Mouse (Mus musculus): ENCODE measurements around the gene Itpr2. TPM values are rescaled to one million over a fixed set of nuclear protein-coding genes. Genes with fewer than 3 reads are reported as not detected.

Itpr2 gene
- total RNA-seq, 2 experiments from 2014 or later = 15.6 to 22.1 TPM

GRCm38 (mm10) chr6:146500206-146500605 lies 1.8 kb downstream of the Itpr2 start:
- peak overlapping the region; percentile 91 for H3K27ac ChIP-seq
- H3K4me3 ChIP-seq = peak overlapping the region; percentile 63
- TF ChIP-seq CTCF (conservative IDR thresholded peaks at IDR 0.05) = no peak
- DNase-seq (ENCODE audit: low spot score in 2 of 2) = no peak

- Histone ChIP-seq H3K27ac (peak overlapping the region; percentile 91; the same call in 1 of the 2 replicates), H3K4me3 (no peak overlapping the region; the same call in 1 of the 2 replicates)
- TF ChIP-seq CTCF (conservative IDR thresholded peaks at IDR 0.05) = no peak
- no peak for DNase-seq (ENCODE audit: low spot score in 2 of 2)
Observed at GRCm38 (mm10) chr6:146499566-146499965, 2.5 kb downstream of the Itpr2 start.

- no peak overlapping the region for H3K27ac ChIP-seq
- no peak overlapping the region for H3K4me3 ChIP-seq
- no peak for TF ChIP-seq CTCF (conservative IDR thresholded peaks at IDR 0.05)
- no peak for DNase-seq (ENCODE audit: low spot score in 2 of 2)
Observed at GRCm38 (mm10) chr6:146498416-146498815, 3.6 kb downstream of the Itpr2 start.

GRCm38 (mm10) chr6:146497866-146498265 lies 4.2 kb downstream of the Itpr2 start:
- no peak overlapping the region for H3K27ac ChIP-seq
- TF ChIP-seq CTCF (conservative IDR thresholded peaks at IDR 0.05) = no peak
- H3K4me3 ChIP-seq = no peak overlapping the region
- DNase-seq (ENCODE audit: low spot score in 2 of 2) = no peak

GRCm38 (mm10) chr6:146497435-146497834 lies 4.6 kb downstream of the Itpr2 start:
- Histone ChIP-seq H3K27ac (no peak overlapping the region), H3K4me3 (no peak overlapping the region)
- TF ChIP-seq CTCF (conservative IDR thresholded peaks at IDR 0.05) = no peak
- DNase-seq (ENCODE audit: low spot score in 2 of 2) = no peak

GRCm38 (mm10) chr6:146491680-146492079 lies 10.3 kb downstream of the Itpr2 start:
- no peak for TF ChIP-seq CTCF (conservative IDR thresholded peaks at IDR 0.05)
- Histone ChIP-seq H3K4me3 (no peak overlapping the region), H3K27ac (no peak overlapping the region)
- DNase-seq (ENCODE audit: low spot score in 2 of 2) = no peak

GRCm38 (mm10) chr6:146490416-146490960 lies 11.5 kb downstream of the Itpr2 start:
- Histone ChIP-seq H3K27ac (peak overlapping the region; percentile 36; the same call in 1 of the 2 replicates), H3K4me3 (no peak overlapping the region)
- TF ChIP-seq CTCF (conservative IDR thresholded peaks at IDR 0.05) = no peak
- no peak for DNase-seq (ENCODE audit: low spot score in 2 of 2)

- H3K4me3 ChIP-seq = no peak overlapping the region
- no peak for DNase-seq (ENCODE audit: low spot score in 2 of 2)
- H3K27ac ChIP-seq = no peak overlapping the region; the same call in 1 of the 2 replicates
- no peak for TF ChIP-seq CTCF (conservative IDR thresholded peaks at IDR 0.05)
Observed at GRCm38 (mm10) chr6:146489841-146490240, 12.2 kb downstream of the Itpr2 start.

- TF ChIP-seq CTCF (conservative IDR thresholded peaks at IDR 0.05) = no peak
- DNase-seq (ENCODE audit: low spot score in 2 of 2) = no peak
Observed at GRCm38 (mm10) chr6:146488749-146489148, 13.3 kb downstream of the Itpr2 start.

GRCm38 (mm10) chr6:146487079-146487478 lies 14.9 kb downstream of the Itpr2 start:
- DNase-seq (ENCODE audit: low spot score in 2 of 2) = peak in 1 of 2 experiments; percentile 29
- Histone ChIP-seq H3K4me3 (no peak overlapping the region), H3K27ac (peak overlapping the region; percentile 51; the same call in 1 of the 2 replicates)
- no peak for TF ChIP-seq CTCF (conservative IDR thresholded peaks at IDR 0.05)

More at GRCm38 (mm10) chr6:146488749-146489148, 13.3 kb downstream of the Itpr2 start:
- H3K4me3 ChIP-seq = no peak overlapping the region
- H3K27ac ChIP-seq = no peak overlapping the region

GRCm38 (mm10) chr6:146486073-146486472 lies 15.9 kb downstream of the Itpr2 start:
- no peak for TF ChIP-seq CTCF (conservative IDR thresholded peaks at IDR 0.05)
- H3K4me3 ChIP-seq = no peak overlapping the region
- peak overlapping the region; percentile 51 for H3K27ac ChIP-seq
- DNase-seq (ENCODE audit: low spot score in 2 of 2) = no peak

- no peak overlapping the region for H3K4me3 ChIP-seq
- DNase-seq (ENCODE audit: low spot score in 2 of 2) = no peak
- TF ChIP-seq CTCF (conservative IDR thresholded peaks at IDR 0.05) = no peak
- peak overlapping the region; percentile 24; the same call in 1 of the 2 replicates for H3K27ac ChIP-seq
Observed at GRCm38 (mm10) chr6:146481441-146481840, 20.6 kb downstream of the Itpr2 start.

- no peak overlapping the region for H3K4me3 ChIP-seq
- no peak for TF ChIP-seq CTCF (conservative IDR thresholded peaks at IDR 0.05)
- peak overlapping the region; percentile 24; the same call in 1 of the 2 replicates for H3K27ac ChIP-seq
- DNase-seq (ENCODE audit: low spot score in 2 of 2) = no peak
Observed at GRCm38 (mm10) chr6:146480925-146481324, 21.1 kb downstream of the Itpr2 start.

All from layer of hippocampus, adult 2 months (tissue).